Mouse (Mus musculus) CD4-positive helper T cell, adult 2 months (primary cell): ENCODE measurements around the gene Psme3.

ENCODE experiments used
- DNase-seq: peaks from one replicate; pipeline ENCODE4 v3.0.0-alpha.2; 2012; ENCODE audit warnings: low read depth, missing footprints, low spot score

Gene Psme3

GRCm38 (mm10) chr11:101351721-101352111, 35.7 kb downstream of the Psme3 start:
- DNase-seq = no peak

- no peak for DNase-seq
These were observed 37.4 kb downstream of the Psme3 start for GRCm38 (mm10) chr11:101353436-101353835.

- no peak for DNase-seq
These were observed 38.5 kb downstream of the Psme3 start for GRCm38 (mm10) chr11:101354438-101355010.

GRCm38 (mm10) chr11:101355916-101356315, 39.9 kb downstream of the Psme3 start:
- no peak for DNase-seq

GRCm38 (mm10) chr11:101357505-101358182, 41.6 kb downstream of the Psme3 start:
- no peak for DNase-seq

- no peak for DNase-seq
These were observed 43.8 kb downstream of the Psme3 start for GRCm38 (mm10) chr11:101359776-101360175.

GRCm38 (mm10) chr11:101360651-101361113, 44.7 kb downstream of the Psme3 start:
- DNase-seq = no peak

- no peak for DNase-seq
These were observed 48.5 kb downstream of the Psme3 start for GRCm38 (mm10) chr11:101364531-101364931.

GRCm38 (mm10) chr11:101367326-101367935, 51.4 kb downstream of the Psme3 start, which contains the start of gene G6pc:
TSS of gene G6pc (plus strand) at chr11:101367561.
- no peak for DNase-seq

- DNase-seq = no peak
These were observed 54.1 kb downstream of the Psme3 start for GRCm38 (mm10) chr11:101370141-101370540.
